Mouse (Mus musculus): Measurements from ENCODE around the gene 4931428F04Rik. TPM values are rescaled to one million over a fixed set of nuclear protein-coding genes. Genes with fewer than 3 reads are reported as not detected.

The 4931428F04Rik gene
- polyA plus RNA-seq, 1 experiment: 1.8 TPM

DNA sequence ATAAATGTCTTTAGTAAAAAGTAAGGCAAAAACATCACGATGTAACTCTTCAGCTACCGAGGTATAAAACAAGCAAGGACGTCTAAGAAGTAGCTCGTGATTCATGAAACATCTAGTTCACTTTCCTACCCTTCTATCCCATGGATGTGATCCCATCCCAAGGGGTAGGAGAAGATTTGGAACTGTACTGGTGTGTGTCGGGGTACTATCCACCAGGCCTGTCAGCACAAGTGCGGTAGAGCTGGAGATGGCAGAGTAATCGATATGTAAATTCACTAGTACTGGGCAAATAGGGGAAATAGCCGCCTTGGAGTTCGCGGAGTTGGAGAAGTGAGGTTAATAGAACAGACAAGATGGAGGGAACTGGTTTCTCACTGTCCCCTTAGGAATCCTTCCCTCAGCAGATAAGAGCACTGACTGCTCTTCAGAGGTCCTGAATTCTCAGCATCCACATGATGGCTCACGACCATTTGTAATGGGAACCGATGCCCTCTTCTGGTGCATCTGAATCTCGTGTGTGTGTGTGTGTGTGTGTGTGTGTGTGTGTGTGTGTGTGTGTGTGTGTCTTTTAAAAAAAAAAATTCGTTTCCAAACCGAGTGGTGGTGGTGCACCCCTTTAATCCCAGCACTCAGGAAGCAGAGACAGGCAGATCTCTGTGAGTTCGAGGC, 26.3 kb downstream of the 4931428F04Rik start:
- no peak for TF ChIP-seq GATA1 (IDR thresholded peaks at IDR 0.05; ENCODE audit: low read length)

DNA sequence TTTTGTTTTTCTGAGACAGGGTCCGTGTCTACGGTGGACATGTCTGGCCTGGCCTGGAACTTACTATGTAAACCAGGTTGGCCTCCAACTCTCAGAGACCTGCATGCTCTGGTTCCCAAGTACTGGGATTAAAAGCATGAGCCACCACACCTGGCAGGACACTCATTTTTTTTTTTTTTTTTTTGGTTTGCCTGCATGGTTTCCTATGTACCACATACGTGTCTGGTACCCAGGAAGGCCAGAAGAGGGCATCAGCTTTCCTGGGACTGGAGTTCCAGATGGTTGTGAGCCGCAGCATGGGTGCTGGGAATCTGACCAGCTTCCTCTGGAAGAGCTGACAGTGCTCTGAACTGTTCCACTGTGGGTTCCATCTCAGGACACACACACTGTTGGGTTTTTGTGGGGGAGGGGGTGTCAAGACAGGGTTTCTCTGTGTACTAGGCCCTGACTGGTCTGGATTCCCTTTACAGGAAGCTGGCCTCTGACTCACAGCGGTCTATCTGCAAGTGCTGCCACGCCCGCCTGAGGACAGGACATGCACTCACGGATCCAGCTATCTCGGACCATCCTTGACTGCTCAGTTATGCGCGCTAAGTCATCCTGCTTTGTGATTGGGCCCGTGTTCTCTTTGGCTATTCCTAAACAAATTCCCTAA, 28.2 kb downstream of the 4931428F04Rik start:
- TF ChIP-seq GATA1 (IDR thresholded peaks at IDR 0.05; ENCODE audit: low read length): no peak

DNA sequence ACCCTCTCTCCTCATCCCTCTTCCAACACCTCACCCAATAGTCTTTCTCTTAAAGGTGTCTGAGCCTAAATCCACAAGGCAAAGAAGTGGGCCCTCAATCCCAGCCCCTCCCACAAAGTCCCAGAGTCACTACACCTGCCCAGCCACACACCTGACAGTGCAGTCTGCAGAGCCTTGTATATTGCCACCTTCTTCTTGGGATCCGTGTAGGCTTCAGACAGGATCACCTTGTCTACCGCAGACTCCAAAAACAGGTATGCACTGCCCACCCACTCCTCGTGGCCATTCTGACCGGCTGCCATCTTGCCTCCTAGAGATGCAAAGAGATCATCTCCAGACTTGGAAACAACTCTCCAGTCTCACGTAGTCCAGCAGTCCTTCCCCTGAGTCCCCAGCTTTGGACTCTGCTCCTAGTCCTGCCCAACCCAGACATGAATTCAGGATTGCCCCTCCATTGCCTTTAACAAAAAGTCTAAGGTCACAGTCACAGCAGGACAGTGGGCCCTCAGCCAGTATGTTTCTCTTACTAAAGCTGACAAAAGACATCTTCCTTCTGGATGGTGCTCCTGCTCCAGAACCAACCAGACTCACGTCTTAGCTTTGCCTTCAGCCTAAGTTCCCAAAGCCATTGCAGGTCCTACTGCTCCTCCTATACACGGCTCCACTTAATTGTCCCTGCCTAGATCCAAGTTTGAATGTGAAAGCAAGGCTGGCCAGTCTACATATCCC, 29.1 kb downstream of the 4931428F04Rik start:
- TF ChIP-seq GATA1 (IDR thresholded peaks at IDR 0.05; ENCODE audit: low read length): no peak

DNA sequence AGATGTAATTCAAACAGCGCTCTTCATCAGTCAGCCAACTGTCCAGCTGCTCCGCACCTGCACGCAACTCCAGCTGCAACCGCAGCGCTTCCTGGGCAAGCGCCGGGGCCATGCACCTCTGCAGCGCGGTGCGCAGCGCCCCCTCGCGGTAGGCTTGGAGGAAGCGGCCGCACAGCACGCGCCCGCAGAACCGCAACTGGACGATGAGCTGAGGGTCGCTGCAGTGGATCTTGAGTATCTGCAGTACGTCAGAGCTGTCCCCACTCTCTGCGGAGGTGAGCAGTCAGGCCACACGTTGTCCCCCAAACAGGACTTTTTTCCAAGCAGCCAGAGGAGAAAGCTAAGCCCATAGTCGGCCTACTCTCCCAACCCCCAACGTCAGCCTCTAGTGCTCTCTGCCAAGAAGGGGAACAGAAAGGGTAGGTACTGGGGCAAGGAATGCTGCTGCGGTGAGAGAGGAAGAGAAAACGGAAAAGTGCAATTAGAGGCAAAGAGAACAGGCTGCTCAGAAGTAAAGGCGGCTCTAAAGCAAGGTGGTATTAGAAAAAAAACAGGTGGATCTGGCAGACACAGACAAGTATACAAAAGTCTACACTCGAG, 29.8 kb downstream of the 4931428F04Rik start:
- no peak for TF ChIP-seq GATA1 (IDR thresholded peaks at IDR 0.05; ENCODE audit: low read length)

DNA sequence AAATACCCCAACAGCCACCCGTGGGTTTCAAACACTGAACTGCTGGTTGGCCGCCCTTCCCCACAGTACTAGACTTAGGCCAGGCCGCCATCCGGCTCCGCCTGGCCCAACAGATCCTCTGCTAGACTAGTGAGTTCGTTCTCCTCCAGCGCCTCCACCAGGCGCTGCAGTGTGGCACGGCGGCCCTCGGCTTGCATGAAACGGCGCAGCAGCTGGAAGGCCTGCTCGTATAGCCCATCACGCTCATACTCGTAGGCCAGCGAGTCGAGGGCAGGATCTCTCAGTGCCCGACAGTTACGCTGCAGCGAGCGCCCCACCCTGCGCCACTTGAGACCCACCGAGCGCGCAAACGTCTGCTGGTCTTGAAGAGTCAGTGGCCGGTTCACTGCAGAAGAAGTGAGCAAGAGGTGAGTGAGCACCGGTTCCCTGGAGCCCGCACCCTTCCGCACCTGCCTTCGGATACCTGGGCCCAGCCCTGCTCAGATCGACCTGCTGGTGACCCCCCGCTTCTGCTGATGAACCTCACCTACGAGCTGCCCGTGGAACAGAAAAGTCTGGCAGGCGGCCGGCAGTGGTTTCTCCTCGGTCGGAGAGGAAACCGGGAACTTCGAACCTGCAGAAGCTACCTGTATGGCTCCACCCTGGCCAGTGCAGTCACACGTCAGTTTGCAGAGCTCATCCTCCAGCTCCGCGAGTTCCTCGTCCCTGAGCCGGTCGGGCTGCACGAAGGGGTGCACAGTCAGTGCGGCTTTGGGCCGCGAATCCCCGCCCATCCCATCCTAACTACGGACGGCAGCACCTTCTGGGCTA, 30.5 kb downstream of the 4931428F04Rik start:
- TF ChIP-seq GATA1 (IDR thresholded peaks at IDR 0.05; ENCODE audit: low read length): no peak

DNA sequence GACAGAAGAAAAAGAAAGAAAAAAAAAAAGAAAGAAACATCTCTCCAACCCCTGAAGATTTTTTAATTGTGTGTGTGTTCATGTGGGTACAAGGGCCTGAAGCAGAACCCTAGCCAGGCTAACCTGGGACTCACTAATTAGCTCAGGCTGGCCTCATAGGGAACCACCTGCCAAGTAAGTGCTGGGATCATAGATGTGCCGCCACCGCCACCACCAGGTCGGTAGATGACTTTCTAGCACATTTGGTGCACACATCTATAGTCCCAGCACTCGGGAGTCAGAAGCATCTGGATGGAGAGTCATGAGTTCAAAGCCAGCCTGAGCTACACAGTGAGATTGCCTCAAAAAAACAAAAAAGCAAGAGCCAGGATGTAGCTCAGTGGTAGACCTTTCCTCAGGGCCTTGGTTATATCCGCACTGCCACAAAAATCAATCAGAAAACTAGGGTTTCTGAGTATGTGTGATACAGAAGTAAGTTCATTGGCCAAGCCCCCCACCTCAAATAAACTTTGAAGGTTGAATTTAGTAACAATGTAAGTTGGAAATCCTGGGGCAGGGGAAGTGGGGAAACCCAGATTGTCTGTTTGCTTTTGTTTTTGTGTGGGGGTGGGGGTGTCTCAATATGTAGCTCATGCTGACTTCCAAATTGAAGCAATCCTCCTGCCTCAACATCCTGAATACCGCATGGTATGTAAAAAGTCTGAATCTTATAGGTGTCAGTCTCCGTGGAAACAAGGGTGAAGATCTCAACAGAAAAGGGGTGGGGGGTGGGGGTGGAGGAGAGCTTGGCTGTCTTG, 32.1 kb downstream of the 4931428F04Rik start:
- TF ChIP-seq GATA1 (IDR thresholded peaks at IDR 0.05; ENCODE audit: low read length): no peak

DNA sequence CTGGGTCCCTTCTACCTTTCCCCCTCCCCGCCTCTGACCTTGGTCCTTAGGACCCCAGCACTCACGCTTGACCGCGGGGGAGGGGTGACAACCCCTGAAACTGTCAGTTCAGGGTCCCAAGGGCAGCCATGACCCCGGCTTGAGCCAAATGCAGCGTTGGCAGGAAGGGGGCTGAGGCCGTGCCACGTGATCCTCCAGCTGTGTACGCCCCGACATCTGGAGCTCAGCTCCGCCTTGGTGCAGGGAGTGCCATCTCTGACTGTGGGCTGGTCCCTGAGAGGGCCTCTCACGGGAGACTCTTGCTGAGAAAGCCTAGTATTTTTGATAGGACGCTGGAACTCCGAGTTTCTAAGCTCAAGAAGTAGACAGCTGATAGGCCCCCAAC, 34.7 kb downstream of the 4931428F04Rik start, which contains the start of gene B3gnt9:
Gene B3gnt9, minus strand, starts transcription at position 188 of the 385 bp plus-strand sequence.
- no peak for TF ChIP-seq GATA1 (IDR thresholded peaks at IDR 0.05; ENCODE audit: low read length)

DNA sequence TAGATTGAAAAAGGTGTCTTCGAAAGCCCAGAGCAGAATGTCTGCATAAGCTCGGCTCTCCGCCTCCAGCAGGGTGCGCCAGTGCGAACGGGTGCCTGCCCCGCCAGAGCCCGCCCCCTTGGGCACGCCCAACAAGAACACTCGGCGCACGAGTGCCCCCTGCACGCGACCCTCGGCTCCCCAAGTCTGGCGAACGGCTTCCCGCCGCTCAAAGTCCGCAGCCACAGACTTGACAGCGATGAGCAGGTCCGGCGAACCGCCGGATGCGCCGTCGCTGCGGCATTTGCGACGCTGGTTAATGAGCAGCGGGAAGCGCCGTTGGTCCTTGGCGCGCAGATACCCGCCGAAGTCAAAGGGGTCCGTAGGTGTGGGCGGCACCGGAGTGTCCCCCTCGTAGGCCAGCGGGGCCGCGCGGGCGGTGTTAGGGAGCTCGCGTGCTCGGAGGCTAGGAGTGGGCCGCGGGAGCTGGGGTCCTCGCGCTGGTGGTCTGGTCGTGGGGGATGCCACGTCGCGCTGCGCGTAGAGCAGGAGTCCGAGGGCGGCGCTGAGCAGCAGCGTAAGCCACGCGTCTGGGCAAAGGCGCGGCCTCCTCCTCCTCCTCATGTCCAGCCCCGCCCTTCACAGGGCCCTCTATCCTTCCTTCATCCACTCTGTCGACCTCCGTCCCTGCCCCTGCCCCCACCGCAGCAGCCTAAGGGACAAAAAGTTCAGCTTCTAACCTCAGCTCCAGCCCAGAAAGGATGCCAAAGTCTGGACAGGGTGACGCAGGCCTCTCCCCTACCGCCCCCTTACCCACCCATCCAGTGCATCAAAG, 35.3 kb downstream of the 4931428F04Rik start:
- no peak for TF ChIP-seq GATA1 (IDR thresholded peaks at IDR 0.05; ENCODE audit: low read length)

DNA sequence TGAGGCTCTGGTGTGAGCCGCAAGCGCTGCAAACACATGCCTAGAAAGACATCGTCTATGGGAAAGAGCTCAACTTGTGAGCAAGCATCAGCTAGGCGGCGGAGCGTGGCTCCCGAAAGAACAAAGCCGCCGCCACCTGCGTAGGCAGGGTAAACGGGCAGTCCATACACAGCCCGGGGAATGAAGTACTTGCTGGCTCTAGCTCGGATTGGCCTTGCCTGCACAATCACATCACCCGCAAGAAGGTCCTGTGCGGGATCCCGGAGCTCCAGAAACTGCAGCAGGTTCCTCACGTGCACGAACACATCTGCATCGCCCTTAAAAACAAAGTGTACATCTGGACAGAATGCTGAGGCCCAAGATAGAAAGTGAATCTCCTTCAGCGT, 35.9 kb downstream of the 4931428F04Rik start:
- TF ChIP-seq GATA1 (IDR thresholded peaks at IDR 0.05; ENCODE audit: low read length): no peak

DNA sequence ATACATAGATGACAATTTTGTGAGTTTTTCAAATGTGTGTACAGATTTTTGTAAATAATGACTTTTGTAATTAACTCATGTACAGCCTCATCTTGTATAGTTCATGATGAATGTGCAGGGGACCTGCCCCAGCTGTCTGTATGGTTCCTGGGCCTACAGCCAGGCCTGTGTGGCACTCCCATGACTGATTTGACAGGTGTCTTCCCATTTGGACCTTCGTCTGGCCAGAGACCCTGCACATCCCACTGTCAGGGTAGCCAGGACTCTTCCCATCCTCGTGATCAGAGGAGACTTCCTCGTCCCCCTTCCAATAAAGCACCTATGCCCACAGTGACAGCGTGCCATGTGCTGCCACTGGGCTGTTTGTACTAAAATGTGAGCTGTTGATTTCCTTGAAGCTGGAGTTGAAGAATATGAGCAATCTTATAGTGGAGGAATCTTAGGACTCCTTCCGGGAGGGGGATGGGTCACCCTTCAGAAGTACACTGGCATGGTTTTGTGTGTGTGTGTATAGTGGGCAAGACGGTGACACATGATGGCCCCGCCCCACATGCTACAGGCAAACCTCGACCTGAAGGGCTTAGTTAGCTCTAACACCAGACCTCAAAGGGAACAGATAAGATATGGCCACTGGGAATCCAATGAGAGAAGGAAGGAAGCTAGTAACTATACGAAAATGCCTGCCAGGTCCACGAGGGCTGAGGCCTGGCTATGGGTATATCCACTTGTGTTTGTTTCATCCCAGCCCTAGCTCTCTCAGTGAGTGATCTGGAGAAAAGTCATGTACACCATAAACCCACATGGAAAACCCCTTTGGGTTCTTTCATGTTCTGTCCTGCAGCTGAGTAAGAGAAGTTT, 36.8 kb downstream of the 4931428F04Rik start:
- TF ChIP-seq GATA1 (IDR thresholded peaks at IDR 0.05; ENCODE audit: low read length): no peak

DNA sequence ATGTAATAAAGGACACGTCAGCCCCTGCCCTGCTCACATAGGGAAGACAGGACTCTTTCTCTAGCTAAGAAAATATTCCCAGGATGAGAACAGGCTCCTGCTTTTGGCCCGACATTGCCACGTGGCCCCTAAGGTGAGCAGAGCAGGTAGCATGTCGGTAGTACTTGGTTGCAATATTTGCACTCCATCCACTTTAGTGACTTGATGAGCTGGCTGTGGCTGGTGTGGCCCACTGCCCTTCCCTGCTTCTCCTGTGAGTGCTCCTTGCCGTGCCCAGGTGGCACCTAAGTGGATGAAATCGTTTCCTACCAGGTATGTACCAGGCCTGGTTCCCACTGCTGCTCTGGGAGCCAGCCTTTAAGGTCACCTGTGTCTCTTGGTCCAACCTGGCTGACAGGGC, 37.7 kb downstream of the 4931428F04Rik start:
- no peak for TF ChIP-seq GATA1 (IDR thresholded peaks at IDR 0.05; ENCODE audit: low read length)

DNA sequence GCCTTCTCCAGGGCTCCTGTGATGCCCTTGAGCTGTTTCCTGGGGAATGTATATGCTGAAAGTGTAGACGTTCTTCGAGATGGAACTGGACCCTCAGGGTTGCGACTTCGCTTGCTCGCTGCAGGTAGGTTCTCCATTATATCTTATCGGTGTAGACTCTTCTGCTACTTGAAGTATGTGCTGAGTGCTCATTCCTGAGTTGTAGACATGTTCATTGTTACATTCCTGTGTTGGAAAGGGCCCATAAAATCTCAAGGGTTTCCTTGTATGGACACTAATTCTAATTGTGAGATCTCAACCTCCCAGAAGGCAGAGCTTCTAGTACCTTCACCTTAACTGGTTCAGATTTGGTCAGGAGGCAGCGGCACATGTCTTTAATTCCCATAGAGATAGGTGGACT, 48.6 kb downstream of the 4931428F04Rik start:
- TF ChIP-seq GATA1 (IDR thresholded peaks at IDR 0.05; ENCODE audit: low read length): no peak

Measured in G1E-ER4 (cell line).